Mouse (Mus musculus): ENCODE measurements around the gene Cdkn2a. TPM values are rescaled to one million over a fixed set of nuclear protein-coding genes. Genes with fewer than 3 reads are reported as not detected.

Cdkn2a gene
- polyA plus RNA-seq, 1 experiment = not detected

GRCm38 (mm10) chr4:89295441-89296220, 1.2 kb upstream of the Cdkn2a start:
- Histone ChIP-seq H3K36me3 (ENCODE audit: control insufficient read depth, insufficient read depth) (no peaks in the 10 kb centered on the region), H3ac (ENCODE audit: control insufficient read depth, insufficient read length, low read depth) (no peak overlapping the region), H3K4me3 (ENCODE audit: insufficient read depth, poor library complexity, severe bottlenecking) (no peak overlapping the region), H3K27me3 (ENCODE audit: control insufficient read depth, insufficient read depth, insufficient read length) (no peaks in the 10 kb centered on the region), H3K79me3 (ENCODE audit: low read depth) (no peaks in the 10 kb centered on the region), H3K79me2 (ENCODE audit: control insufficient read depth, insufficient read depth) (no peaks in the 10 kb centered on the region)
- TF ChIP-seq USF1 (IDR thresholded peaks at IDR 0.05; ENCODE audit: low read depth) = no peak
- TF ChIP-seq CEBPB (IDR thresholded peaks at IDR 0.05; ENCODE audit: low read depth) = no peak
- no peak for TF ChIP-seq CTCF (IDR thresholded peaks at IDR 0.05; ENCODE audit: control insufficient read depth, insufficient read depth, insufficient read length)
- no peak for TF ChIP-seq MYOG (IDR thresholded peaks at IDR 0.05; ENCODE audit: control insufficient read depth, extremely low read depth, insufficient read length)
- TF ChIP-seq MAX (IDR thresholded peaks at IDR 0.05) = no peak
- no peak for TF ChIP-seq FOSL1 (IDR thresholded peaks at IDR 0.05; ENCODE audit: insufficient read depth, low read length, poor library complexity, severe bottlenecking)
- TF ChIP-seq MYOD1 (IDR thresholded peaks at IDR 0.05; ENCODE audit: control insufficient read depth, insufficient read length, low read depth) = no peak

GRCm38 (mm10) chr4:89294091-89294485, 365 bp downstream of the Cdkn2a start:
- no peak for TF ChIP-seq MAX (IDR thresholded peaks at IDR 0.05)
- TF ChIP-seq CEBPB (IDR thresholded peaks at IDR 0.05; ENCODE audit: low read depth) = no peak
- no peak for TF ChIP-seq USF1 (IDR thresholded peaks at IDR 0.05; ENCODE audit: low read depth)
- no peak for TF ChIP-seq MYOG (IDR thresholded peaks at IDR 0.05; ENCODE audit: control insufficient read depth, extremely low read depth, insufficient read length)
- H3K27me3 ChIP-seq (ENCODE audit: control insufficient read depth, insufficient read depth, insufficient read length) = no peaks in the 10 kb centered on the region
- no peaks in the 10 kb centered on the region for H3K79me2 ChIP-seq (ENCODE audit: control insufficient read depth, insufficient read depth)
- no peaks in the 10 kb centered on the region for H3K79me3 ChIP-seq (ENCODE audit: low read depth)
- H3K4me3 ChIP-seq (ENCODE audit: insufficient read depth, poor library complexity, severe bottlenecking) = no peak overlapping the region
- H3K36me3 ChIP-seq (ENCODE audit: control insufficient read depth, insufficient read depth) = no peaks in the 10 kb centered on the region
- H3ac ChIP-seq (ENCODE audit: control insufficient read depth, insufficient read length, low read depth) = no peak overlapping the region

GRCm38 (mm10) chr4:89293516-89293915, 937 bp downstream of the Cdkn2a start:
- Histone ChIP-seq H3K36me3 (ENCODE audit: control insufficient read depth, insufficient read depth) (no peaks in the 10 kb centered on the region), H3K79me2 (ENCODE audit: control insufficient read depth, insufficient read depth) (no peaks in the 10 kb centered on the region), H3ac (ENCODE audit: control insufficient read depth, insufficient read length, low read depth) (no peak overlapping the region), H3K4me3 (ENCODE audit: insufficient read depth, poor library complexity, severe bottlenecking) (no peak overlapping the region), H3K27me3 (ENCODE audit: control insufficient read depth, insufficient read depth, insufficient read length) (no peaks in the 10 kb centered on the region), H3K79me3 (ENCODE audit: low read depth) (no peaks in the 10 kb centered on the region)
- TF ChIP-seq MYOG (IDR thresholded peaks at IDR 0.05; ENCODE audit: control insufficient read depth, extremely low read depth, insufficient read length) (no peak), CTCF (IDR thresholded peaks at IDR 0.05; ENCODE audit: control insufficient read depth, insufficient read depth, insufficient read length) (no peak), USF1 (IDR thresholded peaks at IDR 0.05; ENCODE audit: low read depth) (no peak), CEBPB (IDR thresholded peaks at IDR 0.05; ENCODE audit: low read depth) (no peak), MYOD1 (IDR thresholded peaks at IDR 0.05; ENCODE audit: control insufficient read depth, insufficient read length, low read depth) (no peak), FOSL1 (IDR thresholded peaks at IDR 0.05; ENCODE audit: insufficient read depth, low read length, poor library complexity, severe bottlenecking) (no peak), MAX (IDR thresholded peaks at IDR 0.05) (no peak)

GRCm38 (mm10) chr4:89289028-89289427, 5.4 kb downstream of the Cdkn2a start:
- Histone ChIP-seq H3ac (ENCODE audit: control insufficient read depth, insufficient read length, low read depth) (no peak overlapping the region), H3K36me3 (ENCODE audit: control insufficient read depth, insufficient read depth) (no peaks in the 10 kb centered on the region), H3K4me3 (ENCODE audit: insufficient read depth, poor library complexity, severe bottlenecking) (no peak overlapping the region), H3K79me3 (ENCODE audit: low read depth) (no peaks in the 10 kb centered on the region), H3K27me3 (ENCODE audit: control insufficient read depth, insufficient read depth, insufficient read length) (no peaks in the 10 kb centered on the region), H3K79me2 (ENCODE audit: control insufficient read depth, insufficient read depth) (no peaks in the 10 kb centered on the region)
- TF ChIP-seq MAX (IDR thresholded peaks at IDR 0.05) (no peak), USF1 (IDR thresholded peaks at IDR 0.05; ENCODE audit: low read depth) (no peak), FOSL1 (IDR thresholded peaks at IDR 0.05; ENCODE audit: insufficient read depth, low read length, poor library complexity, severe bottlenecking) (no peak), MYOD1 (IDR thresholded peaks at IDR 0.05; ENCODE audit: control insufficient read depth, insufficient read length, low read depth) (no peak), MYOG (IDR thresholded peaks at IDR 0.05; ENCODE audit: control insufficient read depth, extremely low read depth, insufficient read length) (no peak), CTCF (IDR thresholded peaks at IDR 0.05; ENCODE audit: control insufficient read depth, insufficient read depth, insufficient read length) (no peak), CEBPB (IDR thresholded peaks at IDR 0.05; ENCODE audit: low read depth) (no peak)

GRCm38 (mm10) chr4:89286566-89286965, 7.9 kb downstream of the Cdkn2a start:
- Histone ChIP-seq H3ac (ENCODE audit: control insufficient read depth, insufficient read length, low read depth) (no peak overlapping the region), H3K36me3 (ENCODE audit: control insufficient read depth, insufficient read depth) (no peaks in the 10 kb centered on the region), H3K4me3 (ENCODE audit: insufficient read depth, poor library complexity, severe bottlenecking) (no peak overlapping the region), H3K27me3 (ENCODE audit: control insufficient read depth, insufficient read depth, insufficient read length) (no peaks in the 10 kb centered on the region), H3K79me3 (ENCODE audit: low read depth) (no peaks in the 10 kb centered on the region), H3K79me2 (ENCODE audit: control insufficient read depth, insufficient read depth) (no peaks in the 10 kb centered on the region)
- TF ChIP-seq MYOD1 (IDR thresholded peaks at IDR 0.05; ENCODE audit: control insufficient read depth, insufficient read length, low read depth) = no peak
- TF ChIP-seq FOSL1 (IDR thresholded peaks at IDR 0.05; ENCODE audit: insufficient read depth, low read length, poor library complexity, severe bottlenecking) = no peak
- no peak for TF ChIP-seq MYOG (IDR thresholded peaks at IDR 0.05; ENCODE audit: control insufficient read depth, extremely low read depth, insufficient read length)
- no peak for TF ChIP-seq MAX (IDR thresholded peaks at IDR 0.05)
- TF ChIP-seq CTCF (IDR thresholded peaks at IDR 0.05; ENCODE audit: control insufficient read depth, insufficient read depth, insufficient read length) = no peak
- no peak for TF ChIP-seq USF1 (IDR thresholded peaks at IDR 0.05; ENCODE audit: low read depth)
- no peak for TF ChIP-seq CEBPB (IDR thresholded peaks at IDR 0.05; ENCODE audit: low read depth)
